ENCODE assay signal across 9 mouse cellular contexts in genomic region chr7:30859635-30860402, GRCm38 (mm10). TPM values are rescaled to one million over a fixed set of nuclear protein-coding genes. Genes with fewer than 3 reads are reported as not detected.
DNase-seq lines count a peak whose midpoint lies in the region; ATAC-seq and TF ChIP-seq lines count a peak whose summit lies in the region.
"Had no signal": no experiment of that assay in that cellular context is flagged by ENCODE, and none has a peak within 500 bp of the region (broad histone marks: within the 10 kb centered on the region; RNA-seq: fewer than 3 reads in every experiment).

No protein-coding gene starts in this region.

- TF ChIP-seq CTCF in brain, embryonic 14.5 days (IDR thresholded peaks at IDR 0.05; ENCODE audit: borderline replicate concordance, extremely low read depth, insufficient read depth, insufficient read length) = peak; percentile 82; the same call in 1 of the 2 replicates

- peak overlapping the region; percentile 49 for H3K4me2 ChIP-seq in forebrain, embryonic 12.5 days
- H3K4me2 ChIP-seq in hindbrain, embryonic 16.5 days (ENCODE audit: low read length) = peak overlapping the region; percentile 53

- H3K36me3 ChIP-seq in forebrain, embryonic 12.5 days (replicated peaks) = no peaks in the 10 kb centered on the region
- no peaks in the 10 kb centered on the region for H3K36me3 ChIP-seq in hindbrain, embryonic 16.5 days (ENCODE audit: control insufficient read depth, insufficient read depth, low read length)
- H3K36me3 ChIP-seq in megakaryocyte, embryonic 14.5 days (replicated peaks; ENCODE audit: low read length) = peaks cover 2% of the 10 kb centered on the region

- WGBS in forebrain, embryonic 12.5 days = 15% methylated on average over 16 of the region's 16 CpGs
- WGBS in hindbrain, embryonic 16.5 days = 11% methylated on average over 14 of the region's 16 CpGs

- H3K9ac ChIP-seq in forebrain, embryonic 12.5 days = no peak overlapping the region
- H3K9ac ChIP-seq in hindbrain, embryonic 16.5 days (ENCODE audit: low read depth, low read length) = peak overlapping the region; percentile 51

- peak; percentile 72 for ATAC-seq in forebrain, embryonic 12.5 days (ENCODE audit: low FRiP score)
- ATAC-seq in hindbrain, embryonic 16.5 days = peak; percentile 81

- H3K4me1 ChIP-seq in forebrain, embryonic 12.5 days = 0 out of 2 replicates have a peak, but pooled peaks cover 4% of the 10 kb centered on the region
- 0 out of 2 replicates have a peak, but pooled peaks cover 2% of the 10 kb centered on the region for H3K4me1 ChIP-seq in hindbrain, embryonic 16.5 days (ENCODE audit: control insufficient read depth, insufficient read depth, low read depth, low read length)
- H3K4me1 ChIP-seq in megakaryocyte, embryonic 14.5 days = peaks cover 79% of the 10 kb centered on the region

- H3K27me3 ChIP-seq in forebrain, embryonic 12.5 days = 0 out of 2 replicates have a peak, but pooled peaks cover 11% of the 10 kb centered on the region
- H3K27me3 ChIP-seq in hindbrain, embryonic 16.5 days (replicated peaks; ENCODE audit: control insufficient read depth, insufficient read depth, low read length) = no peaks in the 10 kb centered on the region
- H3K27me3 ChIP-seq in megakaryocyte, embryonic 14.5 days (replicated peaks) = peaks cover 10% of the 10 kb centered on the region

- H3K27ac ChIP-seq in forebrain, embryonic 12.5 days = no peak overlapping the region
- H3K27ac ChIP-seq in hindbrain, embryonic 16.5 days (ENCODE audit: low read depth, low read length) = peak overlapping the region; percentile 51; the same call in 1 of the 2 replicates

- no peak for TF ChIP-seq POLR2A in brain, embryonic 14.5 days (IDR thresholded peaks at IDR 0.05; ENCODE audit: borderline replicate concordance, extremely low read depth, insufficient read depth, insufficient read length, poor library complexity, severe bottlenecking)

- no peaks in the 10 kb centered on the region for H3K9me3 ChIP-seq in forebrain, embryonic 12.5 days
- H3K9me3 ChIP-seq in hindbrain, embryonic 16.5 days (ENCODE audit: control insufficient read depth, low read length) = no peaks in the 10 kb centered on the region
- no peaks in the 10 kb centered on the region for H3K9me3 ChIP-seq in megakaryocyte, embryonic 14.5 days

- H3K4me3 ChIP-seq in forebrain, embryonic 12.5 days (replicated peaks) = peak overlapping the region; percentile 28
- H3K4me3 ChIP-seq in hindbrain, embryonic 16.5 days (ENCODE audit: low read length) = peak overlapping the region; percentile 31
- H3K4me3 ChIP-seq in megakaryocyte, embryonic 14.5 days (replicated peaks) = peak overlapping the region; percentile 92

- DNase-seq in adrenal gland, adult 2 months = peak; percentile 35
- no peak for DNase-seq in adrenal gland, postnatal 4 days (ENCODE audit: low spot score in 2 of 2)
- DNase-seq in brain, embryonic 14.5 days (ENCODE audit: low read depth) = peak; percentile 84
- peak; percentile 12 to 25 for DNase-seq in left cerebral cortex, adult 8-10 months (ENCODE audit: low spot score in 2 of 2)
- DNase-seq in right cerebral cortex, postnatal 36 days (ENCODE audit: low spot score in 2 of 2) = peak; percentile 9 to 18

RNA-seq across cellular contexts. Expression of gene Ffar1, which starts 1.5 kb away (rescaled TPM):
- total RNA-seq in adrenal gland, adult 2 months (2021) = not detected
- not detected in 2 replicates for polyA plus RNA-seq in adrenal gland, adult 2 months (2012; rRNA removed)
- total RNA-seq in adrenal gland, postnatal 4 days (2021) = under 1 TPM in 1 of 2 experiments, not detected in 1; 0.59 TPM
- not detected in 2 replicates for polyA plus RNA-seq in brain, embryonic 14.5 days (2012; rRNA removed)
- polyA plus RNA-seq in forebrain, embryonic 12.5 days (2016; fragmentation: Nextera tagmentation; extraction: Ambion mirVana) = not detected in 2 replicates
- polyA plus RNA-seq in hindbrain, embryonic 16.5 days (2015; fragmentation: Nextera tagmentation; extraction: Ambion mirVana) = 0.06 TPM in 1 of 2 replicates, not detected in the other
- total RNA-seq in left cerebral cortex, adult 8-10 months (2022) = not detected
- 0.16 TPM in 1 of 2 replicates, not detected in the other for polyA plus RNA-seq in megakaryocyte, embryonic 14.5 days (2012; ENCODE audit: insufficient read depth, low replicate concordance)
- polyA plus RNA-seq: C2C12 had no signal

RNA-seq across cellular contexts. Expression of gene Ffar3, which starts 3.8 kb away (rescaled TPM):
- under 1 TPM; 0.26 to 0.59 TPM for total RNA-seq in adrenal gland, adult 2 months (2021)
- polyA plus RNA-seq in adrenal gland, adult 2 months (2012; rRNA removed) = 0.30 and 1.1 TPM in 2 replicates
- 1 to 10 TPM in 1 of 2 experiments, under 1 TPM in 1; 0.37 to 1.6 TPM for total RNA-seq in adrenal gland, postnatal 4 days (2021)
- not detected in 2 replicates for polyA plus RNA-seq in brain, embryonic 14.5 days (2012; rRNA removed)
- polyA plus RNA-seq in forebrain, embryonic 12.5 days (2016; fragmentation: Nextera tagmentation; extraction: Ambion mirVana) = not detected in 2 replicates
- 0.09 and 0.21 TPM in 2 replicates for polyA plus RNA-seq in hindbrain, embryonic 16.5 days (2015; fragmentation: Nextera tagmentation; extraction: Ambion mirVana)
- not detected for total RNA-seq in left cerebral cortex, adult 8-10 months (2022)
- polyA plus RNA-seq in megakaryocyte, embryonic 14.5 days (2012; ENCODE audit: insufficient read depth, low replicate concordance) = not detected in 2 replicates
- polyA plus RNA-seq: C2C12 had no signal

RNA-seq across cellular contexts. Expression of gene Cd22, which starts 20.3 kb away (rescaled TPM):
- total RNA-seq in adrenal gland, adult 2 months (2021) = under 1 TPM; 0.40 to 0.97 TPM
- polyA plus RNA-seq in adrenal gland, adult 2 months (2012; rRNA removed) = 0.45 and 0.57 TPM in 2 replicates
- total RNA-seq in adrenal gland, postnatal 4 days (2021) = under 1 TPM; 0.73 to 0.90 TPM
- 0.05 TPM in 1 of 2 replicates, not detected in the other for polyA plus RNA-seq in brain, embryonic 14.5 days (2012; rRNA removed)
- polyA plus RNA-seq in forebrain, embryonic 12.5 days (2016; fragmentation: Nextera tagmentation; extraction: Ambion mirVana) = not detected in 2 replicates
- polyA plus RNA-seq in hindbrain, embryonic 16.5 days (2015; fragmentation: Nextera tagmentation; extraction: Ambion mirVana) = 0.26 TPM in 1 of 2 replicates, not detected in the other
- total RNA-seq in left cerebral cortex, adult 8-10 months (2022) = 1 to 10 TPM in 1 of 4 experiments, under 1 TPM in 2, not detected in 1; 0.24 to 1.8 (median 0.37) TPM
- 0.03 TPM in 1 of 2 replicates, not detected in the other for polyA plus RNA-seq in megakaryocyte, embryonic 14.5 days (2012; ENCODE audit: insufficient read depth, low replicate concordance)

RNA-seq across cellular contexts. Expression of gene Ffar2, which starts 36.2 kb away (rescaled TPM):
- 1 to 10 TPM; 1.5 to 8.9 TPM for total RNA-seq in adrenal gland, adult 2 months (2021)
- 5.7 and 16.5 TPM in 2 replicates for polyA plus RNA-seq in adrenal gland, adult 2 months (2012; rRNA removed)
- 1 to 10 TPM; 2.7 to 2.9 TPM for total RNA-seq in adrenal gland, postnatal 4 days (2021)
- 0.13 and 0.46 TPM in 2 replicates for polyA plus RNA-seq in brain, embryonic 14.5 days (2012; rRNA removed)
- polyA plus RNA-seq in forebrain, embryonic 12.5 days (2016; fragmentation: Nextera tagmentation; extraction: Ambion mirVana) = not detected in 2 replicates
- polyA plus RNA-seq in hindbrain, embryonic 16.5 days (2015; fragmentation: Nextera tagmentation; extraction: Ambion mirVana) = 0.10 and 0.25 TPM in 2 replicates
- not detected for total RNA-seq in left cerebral cortex, adult 8-10 months (2022)
- polyA plus RNA-seq in megakaryocyte, embryonic 14.5 days (2012; ENCODE audit: insufficient read depth, low replicate concordance) = 5.8 and 8.9 TPM in 2 replicates
- polyA plus RNA-seq: C2C12 had no signal

RNA-seq across cellular contexts. Expression of gene Mag, which starts 54.9 kb away (rescaled TPM):
- under 1 TPM; 0.48 to 0.63 TPM for total RNA-seq in adrenal gland, adult 2 months (2021)
- 0.80 and 0.99 TPM in 2 replicates for polyA plus RNA-seq in adrenal gland, adult 2 months (2012; rRNA removed)
- total RNA-seq in adrenal gland, postnatal 4 days (2021) = 1 to 10 TPM in 1 of 2 experiments, under 1 TPM in 1; 0.45 to 1.4 TPM
- polyA plus RNA-seq in brain, embryonic 14.5 days (2012; rRNA removed) = 2.1 and 2.2 TPM in 2 replicates
- 0.13 and 0.34 TPM in 2 replicates for polyA plus RNA-seq in forebrain, embryonic 12.5 days (2016; fragmentation: Nextera tagmentation; extraction: Ambion mirVana)
- 5.3 and 5.8 TPM in 2 replicates for polyA plus RNA-seq in hindbrain, embryonic 16.5 days (2015; fragmentation: Nextera tagmentation; extraction: Ambion mirVana)
- total RNA-seq in left cerebral cortex, adult 8-10 months (2022) = 100 to 1,000 TPM; 200 to 254 (median 210) TPM
- polyA plus RNA-seq in megakaryocyte, embryonic 14.5 days (2012; ENCODE audit: insufficient read depth, low replicate concordance) = 1.2 TPM in 1 of 2 replicates, not detected in the other

Comparison
In these comparisons a context has a peak if more than half of its experiments do, and no peak if none do; other contexts are left out.
1. DNase-seq: peak in adrenal gland, adult 2 months (single experiment), brain, embryonic 14.5 days (single experiment), left cerebral cortex, adult 8-10 months (2 of 2) and right cerebral cortex, postnatal 36 days (2 of 2); none in adrenal gland, postnatal 4 days (0 of 2).
2. H3K4me3 ChIP-seq: peak in every context shown above with its lines; median percentile 92 in megakaryocyte, embryonic 14.5 days; 31 in hindbrain, embryonic 16.5 days; 28 in forebrain, embryonic 12.5 days.